Mouse (Mus musculus) liver, postnatal 0 days (tissue): ENCODE measurements around the gene Adamts8.

Experiments used
- CTCF ChIP-seq: sonication (generic); IDR thresholded peaks from 2 replicates; pipeline ENCODE4 v1.5.1; 2016; ENCODE audit warnings: antibody characterized with exemption, low read depth
- EP300 ChIP-seq: IDR thresholded peaks from 2 replicates; pipeline ENCODE4 v1.6.1; 2016; ENCODE audit warnings: antibody characterized with exemption, low read depth, mild to moderate bottlenecking

DNA sequence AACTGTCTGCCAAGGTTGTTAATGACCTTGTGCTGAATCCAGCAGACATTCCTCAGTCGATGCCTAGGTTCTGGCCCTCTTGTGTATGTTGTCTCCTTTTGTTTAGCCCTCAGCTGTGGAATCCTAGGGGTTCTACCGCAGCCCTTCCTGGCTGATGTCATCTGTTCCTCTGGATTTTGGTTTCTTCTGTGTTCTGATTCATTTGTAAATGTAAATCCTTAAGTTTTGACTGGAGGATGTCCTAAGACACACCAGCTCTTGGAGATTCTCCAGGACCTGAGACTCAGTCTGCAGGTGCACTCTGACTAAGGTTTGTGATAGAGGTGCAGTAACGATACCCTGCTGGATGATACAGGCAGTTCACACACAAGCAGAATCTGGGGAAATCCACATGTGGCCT lies 27.6 kb downstream of the Adamts8 start:
- TF ChIP-seq CTCF (no peak), EP300 (no peak)
